Mouse (Mus musculus) thymus, adult 2 months (tissue): ENCODE measurements around the gene Stat2. TPM values are rescaled to one million over a fixed set of nuclear protein-coding genes. Genes with fewer than 3 reads are reported as not detected.
A peak's percentile ranks its signal among the peaks of the same experiment; 100 is the strongest.

Experiments
- DNase-seq: peaks from one replicate; pipeline ENCODE4 v3.0.0; 2021
- H3K27ac ChIP-seq: fragments of 200-500 bp; 2 replicates; pipeline ENCODE4 v1.5.1; 2012; ENCODE audit warnings: low read length, control low read depth; ENCODE audit not compliant: control insufficient read depth, insufficient read depth
- H3K27me3 ChIP-seq: fragments of 200-500 bp; 2 replicates; pipeline ENCODE4 v1.6.1; 2012; ENCODE audit warnings: mild to moderate bottlenecking, low read length, moderate library complexity, mixed read lengths; ENCODE audit not compliant: control insufficient read depth, insufficient read depth
- H3K36me3 ChIP-seq: fragments of 200-500 bp; 2 replicates; pipeline ENCODE4 v1.6.1; 2012; ENCODE audit warnings: mild to moderate bottlenecking, low read length, moderate library complexity; ENCODE audit not compliant: control insufficient read depth, insufficient read depth
- H3K4me1 ChIP-seq: fragments of 200-500 bp; replicated peaks from 2 replicates; pipeline ENCODE4 v1.6.1; 2012; ENCODE audit warnings: low read length; ENCODE audit not compliant: control insufficient read depth, insufficient read depth
- H3K4me3 ChIP-seq: fragments of 200-500 bp; 2 replicates; pipeline ENCODE4 v1.5.1; 2012; ENCODE audit warnings: mild to moderate bottlenecking, low read length, control low read depth, moderate library complexity; ENCODE audit not compliant: control insufficient read depth, insufficient read depth
- CTCF ChIP-seq: fragments of 200-500 bp; IDR thresholded peaks from 2 replicates; pipeline ENCODE4 v1.5.1; 2012; ENCODE audit warnings: mild to moderate bottlenecking, control low read depth, low read length, moderate library complexity, borderline replicate concordance; ENCODE audit not compliant: control insufficient read depth, poor library complexity, insufficient read depth; ENCODE audit errors: extremely low read depth
- POLR2A ChIP-seq: fragments of 200-500 bp; IDR thresholded peaks from 2 replicates; pipeline ENCODE4 v1.6.1; 2012; ENCODE audit warnings: mild to moderate bottlenecking, low read length, control low read depth, moderate library complexity; ENCODE audit not compliant: control insufficient read depth, poor library complexity, insufficient read depth; ENCODE audit errors: extremely low read depth
- WGBS: fragments of 180-500 bp; shearing (Covaris S2); methylation state at CpG from one replicate; pipeline ENCODE4 v1.1.7; 2018; 5-methylcytosine and 5-hydroxymethylcytosine counted together
- polyA plus RNA-seq: library from polyadenylated mRNA; depleted of rRNA; stranded (reverse); fragments of >200 nt; gene quantifications from 2 replicates; pipeline ENCODE4 v1.2.3, GENCODE M21; 2012; rRNA removed

Gene Stat2
- polyA plus RNA-seq = 54.9 and 62.0 TPM in 2 replicates

- Histone ChIP-seq H3K27me3 (no peaks in the 10 kb centered on the region), H3K36me3 (no peaks in the 10 kb centered on the region), H3K27ac (peak within 1 kb of the TSS; percentile 32), H3K4me3 (peak within 1 kb of the TSS; percentile 94), H3K4me1 (peaks cover 4% of the 10 kb centered on the region; the same call in 1 of the 2 replicates)
- DNase-seq = peak; percentile 95
- under 1% methylated on average over 43 of the region's 43 CpGs for WGBS
- TF ChIP-seq CTCF (no peak), POLR2A (peak; percentile 76; the same call in 1 of the 2 replicates)
These were observed at the start of gene Stat2 for GRCm38 (mm10) chr10:128270287-128270841. Gene Stat2, plus strand, starts transcription at chr10:128270559.

DNA sequence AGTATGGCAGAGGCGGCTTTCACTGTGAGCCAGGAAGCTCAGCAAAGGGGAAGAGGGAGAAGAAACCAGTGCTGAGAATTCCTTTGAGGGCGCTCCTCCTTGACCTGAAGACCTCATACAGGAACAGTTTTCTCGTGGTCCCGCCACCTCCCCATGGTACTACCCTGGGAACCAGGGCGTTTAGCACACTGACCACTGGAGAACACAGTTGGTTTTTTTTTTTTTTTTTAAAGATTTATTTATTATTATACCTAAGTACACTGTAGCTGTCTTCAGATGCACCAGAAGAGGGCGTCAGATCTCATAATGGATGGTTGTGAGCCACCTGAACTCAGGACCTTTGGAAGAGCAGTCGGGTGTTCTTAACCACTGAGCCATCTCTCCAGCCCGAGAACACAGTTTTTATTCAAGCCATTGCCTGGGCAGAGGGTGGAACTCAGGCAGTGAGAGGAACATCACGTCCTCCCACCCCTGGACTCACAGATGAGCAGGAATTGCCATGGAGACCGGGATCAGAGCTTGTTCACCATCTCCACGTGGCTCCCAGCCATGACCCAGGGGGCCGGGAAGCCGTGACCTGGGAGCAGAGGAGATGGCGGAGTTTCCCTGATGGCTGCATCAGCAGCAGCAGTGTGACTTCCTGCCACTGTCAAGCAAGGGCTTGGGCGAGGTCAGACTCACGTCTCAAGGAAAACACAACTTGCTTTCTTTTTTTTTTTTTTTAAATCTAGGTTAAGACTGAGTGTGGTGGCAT, 48.6 kb upstream of the Stat2 start:
- TF ChIP-seq CTCF (no peak), POLR2A (no peak)
- Histone ChIP-seq H3K4me3 (no peak overlapping the region), H3K36me3 (no peaks in the 10 kb centered on the region), H3K4me1 (peaks cover 4% of the 10 kb centered on the region), H3K27ac (no peak overlapping the region), H3K27me3 (no peaks in the 10 kb centered on the region)
- DNase-seq = no peak
- 73% methylated on average over 16 of the region's 16 CpGs for WGBS

GRCm38 (mm10) chr10:128225064-128225463, 45.3 kb upstream of the Stat2 start:
- Histone ChIP-seq H3K4me3 (no peak overlapping the region), H3K4me1 (peaks cover 13% of the 10 kb centered on the region), H3K27ac (no peak overlapping the region), H3K27me3 (no peaks in the 10 kb centered on the region), H3K36me3 (no peaks in the 10 kb centered on the region)
- TF ChIP-seq POLR2A (no peak), CTCF (no peak)
- 91% methylated on average over 5 of the region's 5 CpGs for WGBS
- DNase-seq = no peak

GRCm38 (mm10) chr10:128225538-128225937, 44.8 kb upstream of the Stat2 start, which contains the start of gene Mip:
Gene Mip, plus strand, starts transcription at chr10:128225838.
- H3K27ac ChIP-seq = no peak within 1 kb of the TSS
- H3K36me3 ChIP-seq = no peaks in the 10 kb centered on the region
- no peak for TF ChIP-seq POLR2A
- no peak for TF ChIP-seq CTCF
- DNase-seq = no peak
- H3K4me3 ChIP-seq = no peak within 1 kb of the TSS
- no peaks in the 10 kb centered on the region for H3K27me3 ChIP-seq
- 84% methylated on average over 4 of the region's 4 CpGs for WGBS
- peaks cover 18% of the 10 kb centered on the region for H3K4me1 ChIP-seq

- H3K4me3 ChIP-seq = no peak overlapping the region
- no peak for DNase-seq
- no peaks in the 10 kb centered on the region for H3K36me3 ChIP-seq
- no peaks in the 10 kb centered on the region for H3K27me3 ChIP-seq
- H3K27ac ChIP-seq = no peak overlapping the region
- H3K4me1 ChIP-seq = peaks cover 21% of the 10 kb centered on the region
- 91% methylated on average over 9 of the region's 9 CpGs for WGBS
- TF ChIP-seq CTCF = no peak
- no peak for TF ChIP-seq POLR2A
These were observed 42.8 kb upstream of the Stat2 start for GRCm38 (mm10) chr10:128227592-128227991.

GRCm38 (mm10) chr10:128228009-128228408, 42.4 kb upstream of the Stat2 start:
- Histone ChIP-seq H3K27ac (no peak overlapping the region), H3K4me1 (peaks cover 23% of the 10 kb centered on the region), H3K4me3 (no peak overlapping the region), H3K36me3 (no peaks in the 10 kb centered on the region), H3K27me3 (no peaks in the 10 kb centered on the region)
- TF ChIP-seq POLR2A (no peak), CTCF (no peak)
- DNase-seq = no peak
- 97% methylated on average over 8 of the region's 8 CpGs for WGBS

GRCm38 (mm10) chr10:128230582-128230981, 39.8 kb upstream of the Stat2 start:
- no peaks in the 10 kb centered on the region for H3K36me3 ChIP-seq
- no peaks in the 10 kb centered on the region for H3K27me3 ChIP-seq
- 27% methylated on average over 12 of the region's 12 CpGs for WGBS
- peak; percentile 7 for DNase-seq
- H3K27ac ChIP-seq = peak overlapping the region; percentile 91
- TF ChIP-seq POLR2A = no peak
- no peak for TF ChIP-seq CTCF
- H3K4me1 ChIP-seq = peaks cover 24% of the 10 kb centered on the region
- no peak overlapping the region for H3K4me3 ChIP-seq
